Comparison of ENCODE assay signal across 10 mouse cellular contexts in genomic region chr11:83471766-83472165, GRCm38 (mm10). TPM values are rescaled to one million over a fixed set of nuclear protein-coding genes. Genes with fewer than 3 reads are reported as not detected.
DNase-seq lines count a peak whose midpoint lies in the region; ATAC-seq and TF ChIP-seq lines count a peak whose summit lies in the region.
"Had no signal": no experiment of that assay in that cellular context is flagged by ENCODE, and none has a peak within 500 bp of the region (broad histone marks: within the 10 kb centered on the region; RNA-seq: fewer than 3 reads in every experiment).

No protein-coding gene starts in this region.

- TF ChIP-seq POLR2A in liver, adult 2 months (IDR thresholded peaks at IDR 0.05; ENCODE audit: extremely low read depth, insufficient read depth, low read length), result no peak
- TF ChIP-seq POLR2A in limb, embryonic 14.5 days (IDR thresholded peaks at IDR 0.05; ENCODE audit: borderline replicate concordance, extremely low read depth, insufficient read depth, insufficient read length), result no peak

- peak overlapping the region; percentile 60 for H3K4me2 ChIP-seq in limb, embryonic 14.5 days (replicated peaks; ENCODE audit: low read depth, low read length, severe bottlenecking)
- peak overlapping the region; percentile 64 for H3K4me2 ChIP-seq in neural tube, embryonic 15.5 days

- intact Hi-C loops in gastrocnemius, postnatal 14 days (cut with DNase I; ENCODE audit: low total_unique reads), result no loop called here

- H3K4me1 ChIP-seq in liver, adult 2 months (ENCODE audit: control insufficient read depth, insufficient read depth, low read length), result peaks cover 15% of the 10 kb centered on the region; the same call in 1 of the 2 replicates
- H3K4me1 ChIP-seq in forebrain, embryonic 10.5 days, result peaks cover 24% of the 10 kb centered on the region
- H3K4me1 ChIP-seq in limb, embryonic 14.5 days (ENCODE audit: control insufficient read depth, insufficient read depth, low read length), result peaks cover 21% of the 10 kb centered on the region
- H3K4me1 ChIP-seq in neural tube, embryonic 15.5 days, result peaks cover 32% of the 10 kb centered on the region

- peak; percentile 39 for DNase-seq in liver, adult 2 months (ENCODE audit: extremely low read depth, low read depth, low spot score)
- DNase-seq in liver, result no peak
- DNase-seq in forebrain, embryonic 10.5 days (ENCODE audit: extremely low spot score, low spot score), result no peak
- no peak for DNase-seq in limb, embryonic 14.5 days (ENCODE audit: low spot score)
- DNase-seq in c-Kit-positive CD71-positive TER-119-positive erythroid progenitor cells, embryonic 14.5 days (ENCODE audit: low spot score), result no peak
- no peak for DNase-seq in gastrocnemius, postnatal 14 days
- DNase-seq in layer of hippocampus, postnatal 14 days (ENCODE audit: low spot score in 2 of 2), result no peak

- H3K9me3 ChIP-seq in forebrain, embryonic 10.5 days, result no peaks in the 10 kb centered on the region
- no peaks in the 10 kb centered on the region for H3K9me3 ChIP-seq in limb, embryonic 14.5 days (ENCODE audit: control insufficient read depth, low read length)
- no peaks in the 10 kb centered on the region for H3K9me3 ChIP-seq in neural tube, embryonic 15.5 days (replicated peaks)

- no peak for TF ChIP-seq CTCF in liver, adult 2 months (IDR thresholded peaks at IDR 0.05; ENCODE audit: low read depth, low read length)

- no peak overlapping the region for H3K4me3 ChIP-seq in liver, adult 2 months (ENCODE audit: insufficient read depth, low read depth, low read length)
- peak overlapping the region; percentile 96 for H3K4me3 ChIP-seq in forebrain, embryonic 10.5 days
- peak overlapping the region; percentile 86 for H3K4me3 ChIP-seq in limb, embryonic 14.5 days (replicated peaks; ENCODE audit: low read length)
- H3K4me3 ChIP-seq in neural tube, embryonic 15.5 days (replicated peaks), result peak overlapping the region; percentile 95; the same call in 1 of the 2 replicates

- H3K9ac ChIP-seq in liver, adult 2 months (ENCODE audit: low read depth, low read length), result peak overlapping the region; percentile 36
- no peak overlapping the region for H3K9ac ChIP-seq in limb, embryonic 14.5 days (ENCODE audit: low read depth, low read length, severe bottlenecking)
- H3K9ac ChIP-seq in neural tube, embryonic 15.5 days (replicated peaks), result no peak overlapping the region

- peaks cover 4% of the 10 kb centered on the region; the same call in 1 of the 2 replicates for H3K79me2 ChIP-seq in liver, adult 2 months (ENCODE audit: control insufficient read depth, insufficient read depth, low read length)

- H3K27me3 ChIP-seq in liver, adult 2 months (ENCODE audit: control insufficient read depth, insufficient read depth, low read length), result no peaks in the 10 kb centered on the region
- H3K27me3 ChIP-seq in forebrain, embryonic 10.5 days (ENCODE audit: poor library complexity, severe bottlenecking), result peaks cover 28% of the 10 kb centered on the region
- H3K27me3 ChIP-seq in limb, embryonic 14.5 days (ENCODE audit: control insufficient read depth, insufficient read depth, low read length), result no peaks in the 10 kb centered on the region
- peaks cover 2% of the 10 kb centered on the region; the same call in 1 of the 2 replicates for H3K27me3 ChIP-seq in neural tube, embryonic 15.5 days (replicated peaks)

- peaks cover 4% of the 10 kb centered on the region; the same call in 1 of the 2 replicates for H3K36me3 ChIP-seq in liver, adult 2 months (ENCODE audit: control insufficient read depth, insufficient read depth, low read length)
- peaks cover 18% of the 10 kb centered on the region for H3K36me3 ChIP-seq in forebrain, embryonic 10.5 days (replicated peaks)
- H3K36me3 ChIP-seq in limb, embryonic 14.5 days (ENCODE audit: control insufficient read depth, insufficient read depth, low read length), result peaks cover 2% of the 10 kb centered on the region
- peaks cover under 1% of the 10 kb centered on the region; the same call in 1 of the 2 replicates for H3K36me3 ChIP-seq in neural tube, embryonic 15.5 days

- H3K27ac ChIP-seq in liver, adult 2 months (replicated peaks; ENCODE audit: insufficient read depth, low read depth, low read length), result peak overlapping the region; percentile 89
- H3K27ac ChIP-seq in forebrain, embryonic 10.5 days, result peak overlapping the region; percentile 99; the same call in 1 of the 2 replicates
- no peak overlapping the region for H3K27ac ChIP-seq in limb, embryonic 14.5 days (replicated peaks; ENCODE audit: low read depth, low read length)
- H3K27ac ChIP-seq in neural tube, embryonic 15.5 days (replicated peaks), result no peak overlapping the region

- ATAC-seq in limb, embryonic 14.5 days (ENCODE audit: low FRiP score, low read depth), result no peak
- no peak for ATAC-seq in neural tube, embryonic 15.5 days (ENCODE audit: low FRiP score)

- WGBS in liver, adult 2 months, result 92% methylated on average over 2 of the region's 2 CpGs
- WGBS in forebrain, embryonic 10.5 days, result 92% methylated on average over 2 of the region's 2 CpGs
- WGBS in limb, embryonic 14.5 days, result 68% methylated on average over 2 of the region's 2 CpGs
- WGBS in neural tube, embryonic 15.5 days, result 95% methylated on average over 2 of the region's 2 CpGs

RNA-seq across cellular contexts. Expression of gene Taf15, which starts 1.1 kb away (rescaled TPM):
- total RNA-seq in liver, adult 2 months (2014; rRNA removed), result 29.1 and 29.9 TPM in 2 replicates
- 7.1 and 8.5 TPM in 2 replicates for polyA plus RNA-seq in liver, adult 2 months (2012; rRNA removed)
- polyA plus RNA-seq in forebrain, embryonic 10.5 days (2016; fragmentation: Nextera tagmentation; extraction: Ambion mirVana), result 14.2 and 14.6 TPM in 2 replicates
- 60.0 and 103 TPM in 2 replicates for polyA plus RNA-seq in limb, embryonic 14.5 days (2012; rRNA removed)
- 8.3 and 10.9 TPM in 2 replicates for polyA plus RNA-seq in limb, embryonic 14.5 days (2014; fragmentation: Nextera tagmentation; extraction: Ambion mirVana)
- 12.7 and 14.1 TPM in 2 replicates for polyA plus RNA-seq in neural tube, embryonic 15.5 days (2015; fragmentation: Nextera tagmentation; extraction: Ambion mirVana)
- total RNA-seq in gastrocnemius, postnatal 14 days (2021), result 10 to 100 TPM; 22.5 to 24.5 TPM
- 10 to 100 TPM; 64.1 to 65.9 TPM for total RNA-seq in layer of hippocampus, postnatal 14 days (2021)

RNA-seq across cellular contexts. Expression of gene Mmp28, which starts 8.9 kb away (rescaled TPM):
- total RNA-seq in liver, adult 2 months (2014; rRNA removed), result 0.18 and 0.27 TPM in 2 replicates
- polyA plus RNA-seq in liver, adult 2 months (2012; rRNA removed), result 0.26 and 0.29 TPM in 2 replicates
- polyA plus RNA-seq in forebrain, embryonic 10.5 days (2016; fragmentation: Nextera tagmentation; extraction: Ambion mirVana), result 0.70 and 1.1 TPM in 2 replicates
- 4.6 and 5.7 TPM in 2 replicates for polyA plus RNA-seq in limb, embryonic 14.5 days (2012; rRNA removed)
- 2.4 and 3.6 TPM in 2 replicates for polyA plus RNA-seq in limb, embryonic 14.5 days (2014; fragmentation: Nextera tagmentation; extraction: Ambion mirVana)
- polyA plus RNA-seq in neural tube, embryonic 15.5 days (2015; fragmentation: Nextera tagmentation; extraction: Ambion mirVana), result 3.9 and 4.6 TPM in 2 replicates
- total RNA-seq in gastrocnemius, postnatal 14 days (2021), result 1 to 10 TPM; 3.7 to 4.0 TPM
- 1 to 10 TPM; 3.2 to 3.3 TPM for total RNA-seq in layer of hippocampus, postnatal 14 days (2021)

RNA-seq across cellular contexts. Expression of gene 1700020L24Rik, which starts 34.3 kb away (rescaled TPM):
- total RNA-seq in liver, adult 2 months (2014; rRNA removed), result not detected in 2 replicates
- polyA plus RNA-seq in liver, adult 2 months (2012; rRNA removed), result not detected in 2 replicates
- 0.25 and 0.36 TPM in 2 replicates for polyA plus RNA-seq in forebrain, embryonic 10.5 days (2016; fragmentation: Nextera tagmentation; extraction: Ambion mirVana)
- 0.57 and 1.2 TPM in 2 replicates for polyA plus RNA-seq in limb, embryonic 14.5 days (2012; rRNA removed)
- polyA plus RNA-seq in limb, embryonic 14.5 days (2014; fragmentation: Nextera tagmentation; extraction: Ambion mirVana), result 0.33 and 0.39 TPM in 2 replicates
- 0.37 and 0.54 TPM in 2 replicates for polyA plus RNA-seq in neural tube, embryonic 15.5 days (2015; fragmentation: Nextera tagmentation; extraction: Ambion mirVana)
- not detected for total RNA-seq in gastrocnemius, postnatal 14 days (2021)
- total RNA-seq in layer of hippocampus, postnatal 14 days (2021), result not detected

RNA-seq across cellular contexts. Expression of gene Gas2l2, which starts 42.5 kb away (rescaled TPM):
- total RNA-seq in liver, adult 2 months (2014; rRNA removed), result not detected in 2 replicates
- not detected in 2 replicates for polyA plus RNA-seq in liver, adult 2 months (2012; rRNA removed)
- 0.07 TPM in 1 of 2 replicates, not detected in the other for polyA plus RNA-seq in forebrain, embryonic 10.5 days (2016; fragmentation: Nextera tagmentation; extraction: Ambion mirVana)
- polyA plus RNA-seq in limb, embryonic 14.5 days (2012; rRNA removed), result 0.03 and 0.04 TPM in 2 replicates
- polyA plus RNA-seq in limb, embryonic 14.5 days (2014; fragmentation: Nextera tagmentation; extraction: Ambion mirVana), result not detected in 2 replicates
- 0.37 and 0.41 TPM in 2 replicates for polyA plus RNA-seq in neural tube, embryonic 15.5 days (2015; fragmentation: Nextera tagmentation; extraction: Ambion mirVana)
- not detected for total RNA-seq in gastrocnemius, postnatal 14 days (2021)
- total RNA-seq in layer of hippocampus, postnatal 14 days (2021), result 1 to 10 TPM in 1 of 2 experiments, under 1 TPM in 1; 0.29 to 1.0 TPM

RNA-seq across cellular contexts. Expression of gene Heatr9, which starts 50.2 kb away (rescaled TPM):
- not detected in 2 replicates for total RNA-seq in liver, adult 2 months (2014; rRNA removed)
- polyA plus RNA-seq in liver, adult 2 months (2012; rRNA removed), result not detected in 2 replicates
- not detected in 2 replicates for polyA plus RNA-seq in forebrain, embryonic 10.5 days (2016; fragmentation: Nextera tagmentation; extraction: Ambion mirVana)
- polyA plus RNA-seq in limb, embryonic 14.5 days (2012; rRNA removed), result not detected in 2 replicates
- not detected in 2 replicates for polyA plus RNA-seq in limb, embryonic 14.5 days (2014; fragmentation: Nextera tagmentation; extraction: Ambion mirVana)
- not detected in 2 replicates for polyA plus RNA-seq in neural tube, embryonic 15.5 days (2015; fragmentation: Nextera tagmentation; extraction: Ambion mirVana)
- not detected for total RNA-seq in gastrocnemius, postnatal 14 days (2021)
- total RNA-seq in layer of hippocampus, postnatal 14 days (2021), result not detected
- total RNA-seq: layer of hippocampus, adult 8-10 months had no signal
- polyA plus RNA-seq: cortical plate, adult 2 months had no signal

Comparison
In these comparisons a context has a peak if more than half of its experiments do, and no peak if none do; other contexts are left out.
1. H3K27ac ChIP-seq: peak in liver, adult 2 months (single experiment) and forebrain, embryonic 10.5 days (single experiment); none in limb, embryonic 14.5 days (single experiment) and neural tube, embryonic 15.5 days (single experiment).